ENCODE assay signal across 29 mouse cellular contexts in genomic region chr19:19421706-19422105, GRCm38 (mm10).
DNase-seq lines count a peak whose midpoint lies in the region; ATAC-seq and TF ChIP-seq lines count a peak whose summit lies in the region.
"Had no signal": no experiment of that assay in that cellular context is flagged by ENCODE, and none has a peak within 500 bp of the region (broad histone marks: within the 10 kb centered on the region; RNA-seq: fewer than 3 reads in every experiment).

No protein-coding gene starts in this region.

- no peak for ATAC-seq in heart, embryonic 12.5 days (ENCODE audit: insufficient number of reproducible peaks, low FRiP score)
- ATAC-seq: activated CD4-positive, CD25-positive, alpha-beta regulatory T cell, adult 4 months; forebrain, embryonic 14.5 days; hindbrain, postnatal 0 days; intestine, embryonic 16.5 days; liver, embryonic 12.5 days; midbrain, embryonic 16.5 days had no signal

- no peak overlapping the region for H3K4me3 ChIP-seq in heart, embryonic 12.5 days
- H3K4me3 ChIP-seq in left cerebral cortex, adult 2 months: no peak overlapping the region
- H3K4me3 ChIP-seq: embryonic facial prominence, embryonic 15.5 days; limb, embryonic 13.5 days; liver, embryonic 12.5 days; lung, embryonic 15.5 days; midbrain, embryonic 10.5 days; myocyte; neural tube, embryonic 13.5 days; stomach, embryonic 15.5 days had no signal

- H3K4me2 ChIP-seq in heart, embryonic 12.5 days: peak overlapping the region; percentile 31; the same call in 1 of the 2 replicates
- H3K4me2 ChIP-seq: embryonic facial prominence, embryonic 15.5 days; limb, embryonic 13.5 days; liver, embryonic 12.5 days; lung, embryonic 15.5 days; neural tube, embryonic 13.5 days; stomach, embryonic 15.5 days had no signal

- no peaks in the 10 kb centered on the region for H3K27me3 ChIP-seq in heart, embryonic 12.5 days (replicated peaks)
- H3K27me3 ChIP-seq: embryonic facial prominence, embryonic 15.5 days; limb, embryonic 13.5 days; liver, embryonic 12.5 days; lung, embryonic 15.5 days; neural tube, embryonic 13.5 days; stomach, embryonic 15.5 days had no signal

- H3K9ac ChIP-seq in heart, embryonic 12.5 days: no peak overlapping the region
- H3K9ac ChIP-seq: embryonic facial prominence, embryonic 15.5 days; limb, embryonic 13.5 days; liver, embryonic 12.5 days; lung, embryonic 15.5 days; neural tube, embryonic 13.5 days; stomach, embryonic 15.5 days had no signal

- no peak for TF ChIP-seq CTCF in left cerebral cortex, adult 2 months (IDR thresholded peaks at IDR 0.05)

- 34% methylated on average over 6 of the region's 6 CpGs for WGBS in heart, embryonic 12.5 days

- H3K36me3 ChIP-seq in heart, embryonic 12.5 days: no peaks in the 10 kb centered on the region
- H3K36me3 ChIP-seq: embryonic facial prominence, embryonic 15.5 days; limb, embryonic 13.5 days; liver, embryonic 12.5 days; lung, embryonic 15.5 days; midbrain, embryonic 10.5 days; neural tube, embryonic 13.5 days; stomach, embryonic 15.5 days had no signal

- intact Hi-C loops in heart, postnatal 14 days (cut with DNase I): no loop called here
- intact Hi-C loops in left cerebral cortex, adult 2 months (cut with DNase I): no loop called here
- intact Hi-C loops in heart, postnatal 10 days (cut with DNase I): no loop called here

- 0 out of 2 replicates have a peak, but pooled peaks cover 4% of the 10 kb centered on the region for H3K4me1 ChIP-seq in heart, embryonic 12.5 days (replicated peaks)
- H3K4me1 ChIP-seq: embryonic facial prominence, embryonic 15.5 days; limb, embryonic 13.5 days; liver, embryonic 12.5 days; lung, embryonic 15.5 days; midbrain, embryonic 10.5 days; neural tube, embryonic 13.5 days; stomach, embryonic 15.5 days had no signal

- peak; percentile 9 to 17 for DNase-seq in cerebellum, postnatal 10 days
- DNase-seq in cerebellum, adult 9-11 months: no peak
- DNase-seq in heart, postnatal 14 days: no peak
- peak; percentile 3 for DNase-seq in left cerebral cortex, adult 11 months (ENCODE audit: low spot score)
- DNase-seq in left cerebral cortex, adult 2 months (ENCODE audit: extremely low spot score in 1 of 2, low spot score in 2 of 2): no peak
- peak; percentile 6 to 14 for DNase-seq in heart, postnatal 10 days
- DNase-seq: adrenal gland, adult 8-10 months; cerebellum, adult 18-20 months; cerebellum, postnatal 36 days; embryo, embryonic 11 days; gastrocnemius, postnatal 36 days; kidney, adult 9 months; kidney, postnatal 14 days; thymus, postnatal 25 days had no signal

- peak overlapping the region; percentile 47 for H3K27ac ChIP-seq in heart, embryonic 12.5 days (ENCODE audit: poor library complexity, severe bottlenecking)
- no peak overlapping the region for H3K27ac ChIP-seq in left cerebral cortex, adult 2 months
- H3K27ac ChIP-seq: embryonic facial prominence, embryonic 15.5 days; hindbrain, postnatal 0 days; limb, embryonic 13.5 days; liver, embryonic 12.5 days; lung, embryonic 15.5 days; macrophage; midbrain, embryonic 10.5 days; neural tube, embryonic 13.5 days; stomach, embryonic 15.5 days had no signal

- H3K9me3 ChIP-seq in heart, embryonic 12.5 days (replicated peaks): no peaks in the 10 kb centered on the region
- H3K9me3 ChIP-seq: embryonic facial prominence, embryonic 15.5 days; limb, embryonic 13.5 days; liver, embryonic 12.5 days; lung, embryonic 15.5 days; midbrain, embryonic 10.5 days; neural tube, embryonic 13.5 days; stomach, embryonic 15.5 days had no signal

Comparison
In these comparisons a context has a peak if more than half of its experiments do, and no peak if none do; other contexts are left out.
1. DNase-seq: peak in cerebellum, postnatal 10 days (2 of 2), left cerebral cortex, adult 11 months (single experiment) and heart, postnatal 10 days (2 of 2); none in cerebellum, adult 9-11 months (single experiment), heart, postnatal 14 days (0 of 2) and left cerebral cortex, adult 2 months (0 of 2).